9 mouse cellular contexts compared by ENCODE assay signal in genomic region chr4:141303402-141304222, GRCm38 (mm10). TPM values are rescaled to one million over a fixed set of nuclear protein-coding genes. Genes with fewer than 3 reads are reported as not detected.
A peak's percentile ranks its signal among the peaks of the same experiment; 100 is the strongest.
DNase-seq lines count a peak whose midpoint lies in the region; ATAC-seq and TF ChIP-seq lines count a peak whose summit lies in the region.
"Had no signal": no experiment of that assay in that cellular context is flagged by ENCODE, and none has a peak within 500 bp of the region (broad histone marks: within the 10 kb centered on the region; RNA-seq: fewer than 3 reads in every experiment).

No protein-coding gene starts in this region.

- H3K4me1 ChIP-seq in hindbrain, embryonic 12.5 days, result peaks cover 46% of the 10 kb centered on the region
- H3K4me1 ChIP-seq in hindbrain, embryonic 11.5 days (replicated peaks; ENCODE audit: control insufficient read depth, insufficient read depth, low read length), result peaks cover 18% of the 10 kb centered on the region
- H3K4me1 ChIP-seq in E14TG2a.4 (replicated peaks; ENCODE audit: low read depth, low read length), result peaks cover 88% of the 10 kb centered on the region
- peaks cover 7% of the 10 kb centered on the region for H3K4me1 ChIP-seq in embryonic facial prominence, embryonic 11.5 days (ENCODE audit: control insufficient read depth, insufficient read depth, low read length)
- peaks cover 47% of the 10 kb centered on the region for H3K4me1 ChIP-seq in limb, embryonic 15.5 days

- no peak overlapping the region for H3K27ac ChIP-seq in hindbrain, embryonic 12.5 days
- no peak overlapping the region for H3K27ac ChIP-seq in hindbrain, embryonic 11.5 days (ENCODE audit: low read depth, low read length)
- no peak overlapping the region for H3K27ac ChIP-seq in embryonic facial prominence, embryonic 11.5 days (replicated peaks; ENCODE audit: low read depth, low read length)
- no peak overlapping the region for H3K27ac ChIP-seq in limb, embryonic 15.5 days

- H3K27me3 ChIP-seq in hindbrain, embryonic 12.5 days, result peaks cover 62% of the 10 kb centered on the region
- H3K27me3 ChIP-seq in hindbrain, embryonic 11.5 days (ENCODE audit: control insufficient read depth, insufficient read depth, low read length), result peaks cover 35% of the 10 kb centered on the region
- H3K27me3 ChIP-seq in E14TG2a.4 (ENCODE audit: insufficient read depth, low read length), result no peaks in the 10 kb centered on the region
- peaks cover 21% of the 10 kb centered on the region for H3K27me3 ChIP-seq in embryonic facial prominence, embryonic 11.5 days (ENCODE audit: control insufficient read depth, insufficient read depth, low read length)
- H3K27me3 ChIP-seq in limb, embryonic 15.5 days, result peaks cover 16% of the 10 kb centered on the region; the same call in 1 of the 2 replicates

- no peak for TF ChIP-seq CTCF in E14TG2a.4 (conservative IDR thresholded peaks at IDR 0.05; ENCODE audit: low read length)

- WGBS in hindbrain, embryonic 12.5 days, result 46% methylated on average over 7 of the region's 7 CpGs
- 43% methylated on average over 7 of the region's 7 CpGs for WGBS in hindbrain, embryonic 11.5 days
- 41% methylated on average over 7 of the region's 7 CpGs for WGBS in embryonic facial prominence, embryonic 11.5 days
- WGBS in limb, embryonic 15.5 days, result 43% methylated on average over 7 of the region's 7 CpGs

- no peak overlapping the region for H3K9ac ChIP-seq in hindbrain, embryonic 12.5 days
- no peak overlapping the region for H3K9ac ChIP-seq in hindbrain, embryonic 11.5 days (ENCODE audit: low read depth, low read length)
- no peak overlapping the region for H3K9ac ChIP-seq in embryonic facial prominence, embryonic 11.5 days (replicated peaks; ENCODE audit: low read length)
- no peak overlapping the region for H3K9ac ChIP-seq in limb, embryonic 15.5 days

- ATAC-seq in hindbrain, embryonic 12.5 days (ENCODE audit: low FRiP score), result no peak
- ATAC-seq in hindbrain, embryonic 11.5 days (ENCODE audit: low FRiP score), result no peak
- no peak for ATAC-seq in embryonic facial prominence, embryonic 11.5 days (replicated peaks; ENCODE audit: insufficient number of reproducible peaks, low FRiP score, low TSS enrichment, low read depth)
- no peak for ATAC-seq in limb, embryonic 15.5 days (ENCODE audit: insufficient number of reproducible peaks, low FRiP score, low TSS enrichment, low read depth)

- DNase-seq in hindbrain, embryonic 11.5 days (ENCODE audit: low spot score), result no peak
- no peak for DNase-seq in embryonic facial prominence, embryonic 11.5 days (ENCODE audit: low spot score)
- no peak for DNase-seq in right cerebral cortex, adult 18-20 months
- no peak for DNase-seq in left cerebral cortex, adult 9 months (ENCODE audit: low spot score in 2 of 2)
- DNase-seq in thymus, postnatal 4 days, result no peak
- DNase-seq: left cerebral cortex, postnatal 4 days had no signal

- H3K4me2 ChIP-seq in hindbrain, embryonic 12.5 days (replicated peaks), result peak overlapping the region; percentile 76
- H3K4me2 ChIP-seq in hindbrain, embryonic 11.5 days (replicated peaks; ENCODE audit: low read depth, low read length), result no peak overlapping the region
- H3K4me2 ChIP-seq in embryonic facial prominence, embryonic 11.5 days (ENCODE audit: low read depth, low read length), result peak overlapping the region; percentile 7; the same call in 1 of the 2 replicates
- peak overlapping the region; percentile 84 for H3K4me2 ChIP-seq in limb, embryonic 15.5 days

- H3K9me3 ChIP-seq in hindbrain, embryonic 12.5 days (replicated peaks), result no peaks in the 10 kb centered on the region
- no peaks in the 10 kb centered on the region for H3K9me3 ChIP-seq in hindbrain, embryonic 11.5 days (ENCODE audit: control insufficient read depth, low read length)
- no peaks in the 10 kb centered on the region for H3K9me3 ChIP-seq in E14TG2a.4 (ENCODE audit: low read length)
- H3K9me3 ChIP-seq in embryonic facial prominence, embryonic 11.5 days (replicated peaks; ENCODE audit: control insufficient read depth, low read length), result no peaks in the 10 kb centered on the region
- no peaks in the 10 kb centered on the region for H3K9me3 ChIP-seq in limb, embryonic 15.5 days

- no peaks in the 10 kb centered on the region for H3K36me3 ChIP-seq in hindbrain, embryonic 12.5 days
- no peaks in the 10 kb centered on the region for H3K36me3 ChIP-seq in hindbrain, embryonic 11.5 days (ENCODE audit: control insufficient read depth, insufficient read depth, low read length)
- H3K36me3 ChIP-seq in E14TG2a.4 (ENCODE audit: insufficient read depth, low read length), result peaks cover 55% of the 10 kb centered on the region
- no peaks in the 10 kb centered on the region for H3K36me3 ChIP-seq in embryonic facial prominence, embryonic 11.5 days (replicated peaks; ENCODE audit: control insufficient read depth, insufficient read depth, low read depth, low read length)
- H3K36me3 ChIP-seq in limb, embryonic 15.5 days, result peaks cover 2% of the 10 kb centered on the region; the same call in 1 of the 2 replicates

- H3K4me3 ChIP-seq in hindbrain, embryonic 12.5 days, result 0 out of 2 replicates have a peak overlapping the region, but pooled peaks have one; percentile 5
- no peak overlapping the region for H3K4me3 ChIP-seq in hindbrain, embryonic 11.5 days (ENCODE audit: low read depth, low read length)
- peak overlapping the region; percentile 99 for H3K4me3 ChIP-seq in E14TG2a.4 (replicated peaks; ENCODE audit: low read length)
- no peak overlapping the region for H3K4me3 ChIP-seq in embryonic facial prominence, embryonic 11.5 days (ENCODE audit: low read depth, low read length)
- H3K4me3 ChIP-seq in limb, embryonic 15.5 days, result peak overlapping the region; percentile 67

RNA-seq across cellular contexts. Expression of gene Epha2, which starts 2.6 kb away (rescaled TPM):
- 2.7 and 3.2 TPM in 2 replicates for polyA plus RNA-seq in hindbrain, embryonic 12.5 days (2016; fragmentation: Nextera tagmentation; extraction: Ambion mirVana)
- 0.82 and 1.1 TPM in 2 replicates for polyA plus RNA-seq in hindbrain, embryonic 11.5 days (2014; fragmentation: Nextera tagmentation; extraction: Ambion mirVana)
- polyA plus RNA-seq in embryonic facial prominence, embryonic 11.5 days (2014; fragmentation: Nextera tagmentation; extraction: Ambion mirVana), result 1.0 and 1.4 TPM in 2 replicates
- 6.2 and 6.5 TPM in 2 replicates for polyA plus RNA-seq in limb, embryonic 15.5 days (2015; fragmentation: Nextera tagmentation; extraction: Ambion mirVana)

Comparison
In these comparisons a context has a peak if more than half of its experiments do, and no peak if none do; other contexts are left out.
1. H3K4me3 ChIP-seq: peak in hindbrain, embryonic 12.5 days (single experiment), E14TG2a.4 (single experiment) and limb, embryonic 15.5 days (single experiment); none in hindbrain, embryonic 11.5 days (single experiment) and embryonic facial prominence, embryonic 11.5 days (single experiment).